Mouse (Mus musculus) right cerebral cortex, postnatal 36 days (tissue): ENCODE results near the gene Kcnn1.

Experiments used
- DNase-seq, 2 experiments: peaks; one replicate each; pipeline ENCODE4 v3.0.0; 2022; ENCODE audit warnings: low spot score in 2 of 2, mixed read lengths in 1 of 2

The Kcnn1 gene

DNA sequence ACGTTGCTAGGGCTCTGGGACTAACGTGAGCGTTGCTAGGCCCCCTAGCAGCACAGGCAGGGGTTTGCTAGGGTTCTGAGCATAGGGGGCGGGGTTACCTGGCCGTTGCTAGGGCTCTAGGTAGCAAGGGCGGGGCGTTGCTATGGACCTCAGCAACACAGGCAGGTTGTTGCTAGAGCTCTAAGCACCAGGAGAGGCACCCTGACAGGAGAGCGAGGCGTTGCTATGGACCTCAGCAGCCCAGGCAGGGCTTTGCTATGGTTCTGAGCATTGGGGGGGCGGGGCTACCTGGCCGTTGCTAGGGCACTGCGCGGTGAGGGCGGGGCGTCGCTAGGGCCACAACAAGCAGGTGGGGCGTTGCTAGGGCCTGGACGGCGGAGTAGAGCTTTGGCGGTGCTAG is 70.4 kb downstream of the Kcnn1 start:
- peak in 1 of 2 experiments; percentile 78 for DNase-seq
